Comparison of ENCODE assay signal across 8 mouse cellular contexts in genomic region chr3:103279182-103280149, GRCm38 (mm10). TPM values are rescaled to one million over a fixed set of nuclear protein-coding genes. Genes with fewer than 3 reads are reported as not detected.
DNase-seq lines count a peak whose midpoint lies in the region; ATAC-seq and TF ChIP-seq lines count a peak whose summit lies in the region.

Gene Trim33 (plus strand): TSS chr3:103279293.

- intact Hi-C loops in heart, postnatal 36 days (cut with DNase I) = loop anchor here (5.0 to 10.0 kb wide), 3 partner anchors 103 to 175 kb away; partner anchors contain the start of genes Bcas2 and Dennd2c

- peak within 1 kb of the TSS; percentile 82 to 97 for H3K4me3 ChIP-seq in ES-E14 (ENCODE audit: insufficient read depth in 1 of 2, low read depth in 1 of 2, low read length in 2 of 2, poor library complexity in 1 of 2, severe bottlenecking in 1 of 2)
- peak within 1 kb of the TSS; percentile 99 for H3K4me3 ChIP-seq in forebrain, embryonic 16.5 days (replicated peaks; ENCODE audit: low read length)
- H3K4me3 ChIP-seq in layer of hippocampus, adult 2 months = peak within 1 kb of the TSS; percentile 93
- H3K4me3 ChIP-seq in lung, embryonic 14.5 days (ENCODE audit: low read depth, low read length) = peak within 1 kb of the TSS; percentile 98
- H3K4me3 ChIP-seq in olfactory bulb, adult 2 months (ENCODE audit: insufficient read depth, low read depth, low read length) = peak within 1 kb of the TSS; percentile 57
- H3K4me3 ChIP-seq in thymus, adult 2 months (ENCODE audit: control insufficient read depth, insufficient read depth, low read length) = peak within 1 kb of the TSS; percentile 100

- ATAC-seq in forebrain, embryonic 16.5 days = peak; percentile 86
- ATAC-seq in lung, embryonic 14.5 days (ENCODE audit: insufficient read depth) = peak; percentile 89

- in situ Hi-C loops in ES-E14 (cut with MboI; ENCODE audit: low sequenced_read_pairs in 2 of 2, unreplicated experiment in 2 of 2) = no loop called here

- peak within 1 kb of the TSS; percentile 94 for H3K27ac ChIP-seq in ES-E14 (ENCODE audit: insufficient read depth, low read depth, low read length, poor library complexity, severe bottlenecking)
- peak within 1 kb of the TSS; percentile 100 for H3K27ac ChIP-seq in forebrain, embryonic 16.5 days (ENCODE audit: low read length)
- H3K27ac ChIP-seq in layer of hippocampus, adult 2 months = peak within 1 kb of the TSS; percentile 98
- peak within 1 kb of the TSS; percentile 93 for H3K27ac ChIP-seq in lung, embryonic 14.5 days (ENCODE audit: low read depth)
- H3K27ac ChIP-seq in olfactory bulb, adult 2 months (ENCODE audit: insufficient read depth, low read depth, low read length) = peak within 1 kb of the TSS; percentile 84
- peak within 1 kb of the TSS; percentile 75 for H3K27ac ChIP-seq in thymus, adult 2 months (ENCODE audit: control insufficient read depth, insufficient read depth, low read length)

- peak; percentile 99 for TF ChIP-seq POLR2A in olfactory bulb, adult 2 months (IDR thresholded peaks at IDR 0.05; ENCODE audit: insufficient read depth, low read depth, low read length)
- peak; percentile 88 for TF ChIP-seq POLR2A in thymus, adult 2 months (IDR thresholded peaks at IDR 0.05; ENCODE audit: control insufficient read depth, extremely low read depth, insufficient read depth, low read length, poor library complexity)

- DNase-seq in ES-E14 (ENCODE audit: low read depth, low spot score) = peak; percentile 79
- peak; percentile 88 for DNase-seq in cerebellum, adult 11-12 months
- peak; percentile 88 to 93 for DNase-seq in heart, postnatal 36 days
- peak; percentile 83 to 86 for DNase-seq in layer of hippocampus, adult 2 months (ENCODE audit: low spot score in 2 of 2)
- peak; percentile 98 for DNase-seq in lung, embryonic 14.5 days
- DNase-seq in thymus, adult 2 months = peak; percentile 90

- H3K36me3 ChIP-seq in ES-E14 (ENCODE audit: control insufficient read depth, insufficient read depth, low read length, poor library complexity, severe bottlenecking) = no peaks in the 10 kb centered on the region
- no peaks in the 10 kb centered on the region for H3K36me3 ChIP-seq in forebrain, embryonic 16.5 days (ENCODE audit: control insufficient read depth, insufficient read depth)
- H3K36me3 ChIP-seq in lung, embryonic 14.5 days (ENCODE audit: insufficient read depth) = peaks cover 13% of the 10 kb centered on the region
- no peaks in the 10 kb centered on the region for H3K36me3 ChIP-seq in thymus, adult 2 months (ENCODE audit: control insufficient read depth, insufficient read depth, low read length)

- no peaks in the 10 kb centered on the region for H3K9me3 ChIP-seq in ES-E14 (ENCODE audit: control insufficient read depth, insufficient read depth, low read depth, low read length)
- H3K9me3 ChIP-seq in forebrain, embryonic 16.5 days (ENCODE audit: control insufficient read depth, low read length) = no peaks in the 10 kb centered on the region
- H3K9me3 ChIP-seq in lung, embryonic 14.5 days (ENCODE audit: low read depth, low read length) = no peaks in the 10 kb centered on the region

- under 1% methylated on average over 104 of the region's 136 CpGs for WGBS in forebrain, embryonic 16.5 days
- under 1% methylated on average over 103 of the region's 136 CpGs for WGBS in lung, embryonic 14.5 days
- under 1% methylated on average over 126 of the region's 136 CpGs for WGBS in olfactory bulb, adult 2 months
- under 1% methylated on average over 127 of the region's 136 CpGs for WGBS in thymus, adult 2 months

- H3K4me1 ChIP-seq in ES-E14 (ENCODE audit: control insufficient read depth in 2 of 2, insufficient read depth in 2 of 2, low read length in 2 of 2, poor library complexity in 1 of 2) = peaks cover 3 to 5% of the 10 kb centered on the region in 2 experiments; a peak in 3 of 4 replicates
- peaks cover 20% of the 10 kb centered on the region for H3K4me1 ChIP-seq in forebrain, embryonic 16.5 days (replicated peaks; ENCODE audit: control insufficient read depth, insufficient read depth, low read length)
- peaks cover 8% of the 10 kb centered on the region; the same call in 1 of the 2 replicates for H3K4me1 ChIP-seq in lung, embryonic 14.5 days (ENCODE audit: insufficient read depth)
- H3K4me1 ChIP-seq in olfactory bulb, adult 2 months (ENCODE audit: control insufficient read depth, insufficient read depth, low read length) = peaks cover 3% of the 10 kb centered on the region; the same call in 1 of the 2 replicates
- H3K4me1 ChIP-seq in thymus, adult 2 months (replicated peaks; ENCODE audit: control insufficient read depth, insufficient read depth, low read length) = peaks cover 12% of the 10 kb centered on the region

- no peaks in the 10 kb centered on the region for H3K27me3 ChIP-seq in forebrain, embryonic 16.5 days (replicated peaks; ENCODE audit: control insufficient read depth, insufficient read depth, low read length)
- H3K27me3 ChIP-seq in lung, embryonic 14.5 days (ENCODE audit: insufficient read depth, low read length) = no peaks in the 10 kb centered on the region
- no peaks in the 10 kb centered on the region for H3K27me3 ChIP-seq in thymus, adult 2 months (ENCODE audit: control insufficient read depth, insufficient read depth, low read length)

- peak within 1 kb of the TSS; percentile 99 for H3K4me2 ChIP-seq in forebrain, embryonic 16.5 days (ENCODE audit: low read length)
- peak within 1 kb of the TSS; percentile 93 for H3K4me2 ChIP-seq in lung, embryonic 14.5 days

- H3K9ac ChIP-seq in ES-E14 (ENCODE audit: insufficient read depth, low read depth, low read length, poor library complexity, severe bottlenecking) = peak within 1 kb of the TSS; percentile 89
- H3K9ac ChIP-seq in forebrain, embryonic 16.5 days (replicated peaks; ENCODE audit: low read depth, low read length) = peak within 1 kb of the TSS; percentile 94
- peak within 1 kb of the TSS; percentile 98 for H3K9ac ChIP-seq in lung, embryonic 14.5 days

- no peak for TF ChIP-seq CTCF in layer of hippocampus, adult 2 months (conservative IDR thresholded peaks at IDR 0.05)
- no peak for TF ChIP-seq CTCF in lung, embryonic 14.5 days (IDR thresholded peaks at IDR 0.05; ENCODE audit: low read depth)
- no peak for TF ChIP-seq CTCF in olfactory bulb, adult 2 months (IDR thresholded peaks at IDR 0.05; ENCODE audit: insufficient read depth, low read depth, low read length)
- peak; percentile 48 for TF ChIP-seq CTCF in thymus, adult 2 months (IDR thresholded peaks at IDR 0.05; ENCODE audit: borderline replicate concordance, control insufficient read depth, extremely low read depth, insufficient read depth, low read length, poor library complexity)

TF ChIP-seq in ES-E14, 5 proteins besides CTCF, POLR2A, EP300 and RAD21:
- TF ChIP-seq HCFC1 (IDR thresholded peaks at IDR 0.05; ENCODE audit: borderline replicate concordance, insufficient read depth, low read length) (0 out of 2 replicates have a peak, but pooled peaks have one; percentile 19), ZC3H11A (IDR thresholded peaks at IDR 0.05; ENCODE audit: borderline replicate concordance, low read depth, low read length) (no peak)

RNA-seq across cellular contexts. Expression of gene Trim33, which starts in this region (rescaled TPM):
- 34.9 and 37.7 TPM in 2 replicates for total RNA-seq in ES-E14 (2012; rRNA removed)
- 27.4 and 39.1 TPM in 2 replicates for polyA plus RNA-seq in forebrain, embryonic 16.5 days (2015; fragmentation: Nextera tagmentation; extraction: Ambion mirVana)
- total RNA-seq in heart, postnatal 36 days (2021) = 10 to 100 TPM; 15.8 to 16.1 TPM
- total RNA-seq in layer of hippocampus, adult 2 months (2021) = 10 to 100 TPM; 53.0 to 55.2 TPM
- polyA plus RNA-seq in lung, embryonic 14.5 days (2014; fragmentation: Nextera tagmentation; extraction: Ambion mirVana) = 28.9 and 30.0 TPM in 2 replicates
- 252 TPM in 1 of 2 replicates, not detected in the other for polyA plus RNA-seq in olfactory bulb, adult 2 months (2012; ENCODE audit: insufficient read depth, insufficient read length, low replicate concordance, missing spikeins)
- polyA plus RNA-seq in thymus, adult 2 months (2012; rRNA removed) = 30.0 and 30.1 TPM in 2 replicates

Comparison
In these comparisons a context has a peak if more than half of its experiments do, and no peak if none do; other contexts are left out.
1. Peak in every context shown above with its lines: DNase-seq, ATAC-seq, H3K4me3 ChIP-seq and H3K27ac ChIP-seq.